Mouse (Mus musculus) erythroblast, adult 5-6 weeks (primary cell): ENCODE results near the gene Exoc6. TPM values are rescaled to one million over a fixed set of nuclear protein-coding genes. Genes with fewer than 3 reads are reported as not detected.
A peak's percentile ranks its signal among the peaks of the same experiment; 100 is the strongest.
"Not testable (repeated sequence)": the region's sequence is repeated elsewhere in the genome, so short reads cannot be mapped to it uniquely, and the experiment has no call there.

Experiments
- ATAC-seq: replicated peaks from 2 replicates; pipeline ENCODE4 v1.8.0; 2016; ENCODE audit warnings: moderate number of reproducible peaks, mild to moderate bottlenecking, moderate TSS enrichment, inconsistent platforms; ENCODE audit not compliant: poor library complexity, low FRiP score, severe bottlenecking
- total RNA-seq, 2 experiments: library from RNA; stranded (forward) in 1 of 2; stranded (reverse) in 1 of 2; fragments of 150-400 nt in 1 of 2; fragments of 200-764, 138-1000 nt in 1 of 2; gene quantifications; 2 replicates each; pipeline versions ENCODE4 v1.2.3 to v1.2.4; 2015 to 2017; ENCODE audit warnings: low replicate concordance in 2 of 2

Exoc6 gene
- total RNA-seq (2015; ENCODE audit: low replicate concordance): 17.9 and 24.7 TPM in 2 replicates
- 28.0 and 30.0 TPM in 2 replicates for total RNA-seq (2017; ENCODE audit: low replicate concordance)

GRCm38 (mm10) chr19:37550101-37551039, at the start of gene Exoc6:
Gene Exoc6, plus strand, starts transcription at chr19:37550418.
- ATAC-seq: peak; percentile 78

GRCm38 (mm10) chr19:37502996-37503395, 47.2 kb upstream of the Exoc6 start:
- no peak for ATAC-seq

- no peak for ATAC-seq
Measured at GRCm38 (mm10) chr19:37506066-37506465, 44.2 kb upstream of the Exoc6 start.

GRCm38 (mm10) chr19:37506614-37507013, 43.6 kb upstream of the Exoc6 start:
- ATAC-seq: no peak

GRCm38 (mm10) chr19:37509725-37510124, 40.5 kb upstream of the Exoc6 start:
- ATAC-seq: peak; percentile 87

- ATAC-seq: no peak
Measured at GRCm38 (mm10) chr19:37514811-37515292, 35.4 kb upstream of the Exoc6 start.

GRCm38 (mm10) chr19:37517419-37517818, 32.8 kb upstream of the Exoc6 start:
- no peak for ATAC-seq

- ATAC-seq: no peak
Measured at GRCm38 (mm10) chr19:37520740-37521433, 29.3 kb upstream of the Exoc6 start.

- ATAC-seq: peak; percentile 58; the same call in 1 of the 2 replicates
Measured at GRCm38 (mm10) chr19:37521434-37521781, 28.8 kb upstream of the Exoc6 start.

GRCm38 (mm10) chr19:37523280-37524062, 26.7 kb upstream of the Exoc6 start:
- no peak for ATAC-seq

GRCm38 (mm10) chr19:37525925-37526324, 24.3 kb upstream of the Exoc6 start:
- no peak for ATAC-seq

- ATAC-seq: no peak
Measured at GRCm38 (mm10) chr19:37526768-37527167, 23.4 kb upstream of the Exoc6 start.

GRCm38 (mm10) chr19:37527736-37528135, 22.5 kb upstream of the Exoc6 start:
- not testable (repeated sequence) for ATAC-seq

GRCm38 (mm10) chr19:37528581-37528980, 21.6 kb upstream of the Exoc6 start:
- no peak for ATAC-seq

- ATAC-seq: no peak
Measured at GRCm38 (mm10) chr19:37529296-37529695, 20.9 kb upstream of the Exoc6 start.

GRCm38 (mm10) chr19:37529975-37530515, 20.2 kb upstream of the Exoc6 start:
- peak; percentile 65 for ATAC-seq

- no peak for ATAC-seq
Measured at GRCm38 (mm10) chr19:37530601-37531000, 19.6 kb upstream of the Exoc6 start.

- peak; percentile 71 for ATAC-seq
Measured at GRCm38 (mm10) chr19:37531200-37531845, 18.9 kb upstream of the Exoc6 start.

- ATAC-seq: no peak
Measured at GRCm38 (mm10) chr19:37533196-37533595, 17.0 kb upstream of the Exoc6 start.
